Mouse (Mus musculus): ENCODE measurements around the gene Aars2. TPM values are rescaled to one million over a fixed set of nuclear protein-coding genes. Genes with fewer than 3 reads are reported as not detected.

The Aars2 gene
- total RNA-seq, 2 experiments from 2014 or later, result 19.0 to 19.1 TPM

Other genes with a start within 250 kb of the Aars2 start
- 10 to 100 TPM; 38.0 to 43.4 TPM for gene Cdc5l, start 73.1 kb upstream of the Aars2 start, total RNA-seq (2021)
- gene Spats1, start 31.4 kb upstream of the Aars2 start, total RNA-seq (2021), result under 1 TPM; 0.39 to 0.50 TPM
- under 1 TPM in 1 of 2 experiments, not detected in 1; 0.12 TPM for gene Tcte1, start 16.6 kb downstream of the Aars2 start, total RNA-seq (2021)
- under 1 TPM; 0.07 to 0.49 TPM for gene Tmem151b, start 42.8 kb downstream of the Aars2 start, total RNA-seq (2021)
- 1 to 10 TPM; 1.5 to 2.1 TPM for gene Nfkbie, start 48.9 kb downstream of the Aars2 start, total RNA-seq (2021)
- gene Slc35b2, start 57.0 kb downstream of the Aars2 start, total RNA-seq (2021), result 10 to 100 TPM; 28.8 to 29.9 TPM
- gene Hsp90ab1, start 66.4 kb downstream of the Aars2 start, total RNA-seq (2021), result 100 to 1,000 TPM; 897 to 986 TPM
- 10 to 100 TPM; 75.0 to 80.7 TPM for gene Slc29a1, start 92.8 kb downstream of the Aars2 start, total RNA-seq (2021)
- gene Mymx, start 95.3 kb downstream of the Aars2 start, total RNA-seq (2021), result not detected
- under 1 TPM; 0.81 to 0.98 TPM for gene Capn11, start 152.5 kb downstream of the Aars2 start, total RNA-seq (2021)
- gene Mrpl14, start 179.5 kb downstream of the Aars2 start, total RNA-seq (2021), result 100 to 1,000 TPM; 116 to 123 TPM
- gene Tmem63b, start 180.1 kb downstream of the Aars2 start, total RNA-seq (2021), result 10 to 100 TPM; 78.4 to 81.2 TPM
- gene 1600014C23Rik, start 227.0 kb downstream of the Aars2 start, total RNA-seq (2021), result under 1 TPM in 1 of 2 experiments, not detected in 1; 0.60 TPM

Data from heart, postnatal 14 days (tissue).